Mouse (Mus musculus) midbrain, embryonic 10.5 days (tissue): ENCODE measurements at regions not wholly inside any gene's neighbourhood (a gene's known extent, or its start where the extent isn't known, plus 50 kb on each side); places are given as distances from the start of the nearest gene placed in this dataset.
"Not testable (repeated sequence)": the region's sequence is repeated elsewhere in the genome, so short reads cannot be mapped to it uniquely, and the experiment has no call there.

ENCODE experiments used
- DNase-seq: peaks from one replicate; pipeline ENCODE4 v3.0.0-alpha.2; 2017; ENCODE audit warnings: low spot score
- H3K27ac ChIP-seq: fragments of 300-500 bp; sonication (generic); replicated peaks from 2 replicates; pipeline ENCODE4 v1.5.1; 2016; ENCODE audit warnings: mild to moderate bottlenecking
- H3K27me3 ChIP-seq: fragments of 300-500 bp; sonication (generic); 2 replicates; pipeline ENCODE4 v1.6.1; 2016; ENCODE audit warnings: low read depth, mild to moderate bottlenecking; ENCODE audit not compliant: poor library complexity, severe bottlenecking
- H3K36me3 ChIP-seq: fragments of 300-500 bp; sonication (generic); 2 replicates; pipeline ENCODE4 v1.6.1; 2016; ENCODE audit warnings: mild to moderate bottlenecking, moderate library complexity
- H3K4me1 ChIP-seq: fragments of 300-500 bp; sonication (generic); 2 replicates; pipeline ENCODE4 v1.6.1; 2016
- H3K4me3 ChIP-seq: fragments of 300-500 bp; sonication (generic); 2 replicates; pipeline ENCODE4 v1.5.1; 2016; ENCODE audit warnings: mild to moderate bottlenecking, moderate library complexity
- H3K9me3 ChIP-seq: fragments of 300-500 bp; sonication (generic); replicated peaks from 2 replicates; pipeline ENCODE4 v1.6.1; 2016; ENCODE audit warnings: mild to moderate bottlenecking
- WGBS: fragments of 180-500 bp; shearing (Covaris S2); methylation state at CpG from one replicate; pipeline ENCODE4 v1.1.7; 2016; 5-methylcytosine and 5-hydroxymethylcytosine counted together

GRCm38 (mm10) chr12:113701841-113702240 is 158.1 kb downstream of the Adam6a start:
- H3K36me3 ChIP-seq, H3K27ac ChIP-seq, DNase-seq, H3K4me3 ChIP-seq, H3K27me3 ChIP-seq, H3K4me1 ChIP-seq: not testable (repeated sequence)
- peaks cover 14% of the 10 kb centered on the region; the same call in 1 of the 2 replicates for H3K9me3 ChIP-seq
- 66% methylated on average over 5 of the region's 5 CpGs for WGBS

DNA sequence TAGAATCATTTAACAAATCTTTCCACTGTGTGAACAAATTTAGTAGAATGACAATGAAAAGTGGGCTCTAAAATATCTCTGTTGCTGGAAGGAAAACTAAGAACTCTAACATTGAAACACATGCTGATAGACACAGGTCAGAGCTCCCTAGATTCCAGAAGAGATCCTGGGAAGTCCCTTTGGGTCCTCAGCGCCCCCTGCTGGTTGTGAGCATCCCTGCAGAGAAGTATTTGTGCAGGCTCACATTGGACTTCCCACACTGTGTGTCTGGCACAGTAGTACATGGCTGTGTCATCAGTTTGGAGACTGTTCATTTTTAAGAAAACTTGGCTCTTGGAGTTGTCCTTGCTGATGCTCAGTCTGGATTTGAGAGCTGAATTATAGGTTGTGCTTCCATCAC is 172.7 kb downstream of the Adam6a start:
- not testable (repeated sequence) for H3K4me1 ChIP-seq, DNase-seq

GRCm38 (mm10) chr12:113735847-113736246 is 192.1 kb downstream of the Adam6a start:
- Histone ChIP-seq H3K4me1 (no peaks in the 10 kb centered on the region), H3K4me3 (no peak overlapping the region), H3K27ac (no peak overlapping the region), H3K9me3 (peaks cover 68% of the 10 kb centered on the region), H3K27me3 (no peaks in the 10 kb centered on the region), H3K36me3 (no peaks in the 10 kb centered on the region)
- WGBS = 70% methylated on average over 4 of the region's 4 CpGs
- DNase-seq = no peak

More for the DNA sequence above, 172.7 kb downstream of the Adam6a start:
- H3K36me3 ChIP-seq, H3K27ac ChIP-seq, H3K4me3 ChIP-seq, H3K27me3 ChIP-seq: not testable (repeated sequence)
- 5% methylated on average over 1 of the region's 1 CpGs for WGBS
- peaks cover 49% of the 10 kb centered on the region for H3K9me3 ChIP-seq

GRCm38 (mm10) chr12:113746277-113746676 is 202.6 kb downstream of the Adam6a start:
- Histone ChIP-seq H3K4me1 (no peaks in the 10 kb centered on the region), H3K4me3 (no peak overlapping the region), H3K27me3 (no peaks in the 10 kb centered on the region), H3K27ac (no peak overlapping the region), H3K36me3 (no peaks in the 10 kb centered on the region), H3K9me3 (peaks cover 48% of the 10 kb centered on the region)
- 74% methylated on average over 1 of the region's 1 CpGs for WGBS
- no peak for DNase-seq

DNA sequence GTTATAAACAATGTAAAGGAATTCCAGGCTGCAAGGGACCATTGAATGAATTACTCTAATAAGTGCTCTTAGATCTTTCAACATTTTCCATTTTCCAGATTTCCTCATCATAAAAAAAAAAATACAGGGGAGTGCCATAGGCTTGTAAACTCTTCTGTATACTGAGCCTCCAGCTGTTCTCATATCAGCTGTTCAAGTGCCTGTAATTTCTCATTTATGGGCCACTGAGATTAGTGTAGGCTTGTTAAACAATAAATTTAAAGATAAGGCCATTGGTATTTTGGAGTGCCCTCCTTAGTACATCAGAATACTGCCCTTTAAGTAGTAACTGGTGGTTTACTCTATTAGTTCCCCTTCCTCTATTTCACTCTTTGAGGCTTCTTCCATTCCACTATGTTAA is 204.3 kb downstream of the Adam6a start:
- no peak for DNase-seq
- Histone ChIP-seq H3K4me3 (no peak overlapping the region), H3K27ac (no peak overlapping the region), H3K9me3 (peaks cover 50% of the 10 kb centered on the region), H3K27me3 (no peaks in the 10 kb centered on the region), H3K4me1 (no peaks in the 10 kb centered on the region), H3K36me3 (no peaks in the 10 kb centered on the region)

GRCm38 (mm10) chr12:113769587-113769986 is 225.9 kb downstream of the Adam6a start:
- peaks cover 68% of the 10 kb centered on the region for H3K9me3 ChIP-seq
- no peaks in the 10 kb centered on the region for H3K36me3 ChIP-seq
- WGBS = 61% methylated on average over 1 of the region's 1 CpGs
- H3K27ac ChIP-seq = no peak overlapping the region
- no peak for DNase-seq
- no peaks in the 10 kb centered on the region for H3K4me1 ChIP-seq
- no peak overlapping the region for H3K4me3 ChIP-seq
- no peaks in the 10 kb centered on the region for H3K27me3 ChIP-seq

- not testable (repeated sequence) for H3K4me1 ChIP-seq, H3K27me3 ChIP-seq, H3K4me3 ChIP-seq, H3K27ac ChIP-seq, H3K36me3 ChIP-seq
- peaks cover 19% of the 10 kb centered on the region; the same call in 1 of the 2 replicates for H3K9me3 ChIP-seq
- WGBS = 0% methylated on average over 1 of the region's 1 CpGs
- peak; percentile 11 for DNase-seq
Observed at GRCm38 (mm10) chr12:113795876-113796275, 252.2 kb downstream of the Adam6a start.

GRCm38 (mm10) chr12:113826377-113826776 is 282.7 kb downstream of the Adam6a start:
- H3K36me3 ChIP-seq = no peaks in the 10 kb centered on the region
- no peak overlapping the region for H3K27ac ChIP-seq
- no peaks in the 10 kb centered on the region for H3K27me3 ChIP-seq
- peaks cover 61% of the 10 kb centered on the region for H3K9me3 ChIP-seq
- WGBS = 64% methylated on average over 5 of the region's 5 CpGs
- DNase-seq = no peak
- H3K4me3 ChIP-seq = no peak overlapping the region
- no peaks in the 10 kb centered on the region for H3K4me1 ChIP-seq

DNA sequence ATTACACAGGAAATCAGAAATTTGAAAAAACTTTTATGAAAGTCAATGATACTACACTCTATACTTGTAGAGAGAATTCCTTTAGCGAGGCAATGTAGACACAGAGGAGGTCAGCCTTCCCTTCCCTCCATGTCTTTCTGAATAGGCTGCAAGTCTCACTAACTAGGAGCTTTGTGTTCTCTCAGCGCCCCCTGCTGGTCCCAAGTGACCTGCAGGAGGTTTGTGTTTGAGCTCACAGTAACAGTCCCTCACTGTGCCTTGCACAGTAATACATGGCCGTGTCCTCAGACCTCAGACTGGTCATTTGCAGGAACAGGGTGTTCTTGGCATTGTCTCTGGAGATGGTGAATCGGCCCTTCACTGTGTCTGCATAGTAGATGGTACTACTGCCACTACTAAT is 315.2 kb downstream of the Adam6a start:
- Histone ChIP-seq H3K4me1 (no peaks in the 10 kb centered on the region), H3K27me3 (no peaks in the 10 kb centered on the region), H3K27ac (no peak overlapping the region), H3K36me3 (no peaks in the 10 kb centered on the region), H3K9me3 (peaks cover 52% of the 10 kb centered on the region), H3K4me3 (no peak overlapping the region)
- 53% methylated on average over 4 of the region's 4 CpGs for WGBS
- no peak for DNase-seq

- H3K36me3 ChIP-seq = no peaks in the 10 kb centered on the region
- H3K27me3 ChIP-seq = no peaks in the 10 kb centered on the region
- peaks cover 17% of the 10 kb centered on the region for H3K9me3 ChIP-seq
- H3K4me3 ChIP-seq = no peak overlapping the region
- DNase-seq = no peak
- no peak overlapping the region for H3K27ac ChIP-seq
- no peaks in the 10 kb centered on the region for H3K4me1 ChIP-seq
- WGBS = 28% methylated on average over 2 of the region's 2 CpGs
Observed at GRCm38 (mm10) chr12:113878826-113879225, 335.1 kb downstream of the Adam6a start.

GRCm38 (mm10) chr12:113896152-113896551 is 352.4 kb downstream of the Adam6a start:
- DNase-seq = no peak
- Histone ChIP-seq H3K27ac (no peak overlapping the region), H3K9me3 (peaks cover 34% of the 10 kb centered on the region), H3K36me3 (no peaks in the 10 kb centered on the region), H3K27me3 (no peaks in the 10 kb centered on the region), H3K4me1 (no peaks in the 10 kb centered on the region), H3K4me3 (no peak overlapping the region)
- 40% methylated on average over 4 of the region's 4 CpGs for WGBS

DNA sequence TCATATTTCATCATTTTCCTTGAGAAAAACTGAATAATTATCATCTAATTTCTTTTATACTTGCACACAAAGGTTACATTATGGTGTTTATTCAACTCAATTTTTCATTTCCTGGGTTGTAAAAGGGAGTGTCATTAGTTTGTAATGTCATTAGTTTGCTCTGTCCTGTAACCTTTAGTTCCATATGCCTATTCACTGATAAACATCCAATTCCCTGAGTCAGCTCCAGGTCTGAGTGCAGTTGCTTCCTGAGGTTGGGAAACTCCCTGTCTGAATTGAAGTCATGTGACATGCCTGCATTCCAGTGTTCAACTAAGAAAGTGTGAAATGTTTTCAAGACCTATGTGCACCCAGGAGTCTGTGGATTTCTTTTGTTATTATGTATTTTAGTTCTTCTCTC is 362.8 kb downstream of the Adam6a start:
- Histone ChIP-seq H3K36me3 (no peaks in the 10 kb centered on the region), H3K9me3 (peaks cover 51% of the 10 kb centered on the region), H3K4me3 (no peak overlapping the region), H3K27me3 (no peaks in the 10 kb centered on the region), H3K27ac (no peak overlapping the region), H3K4me1 (no peaks in the 10 kb centered on the region)
- DNase-seq = no peak

- Histone ChIP-seq H3K27ac (no peak overlapping the region), H3K27me3 (no peaks in the 10 kb centered on the region), H3K36me3 (no peaks in the 10 kb centered on the region), H3K4me3 (no peak overlapping the region), H3K9me3 (peaks cover 52% of the 10 kb centered on the region), H3K4me1 (no peaks in the 10 kb centered on the region)
- no peak for DNase-seq
- 81% methylated on average over 1 of the region's 1 CpGs for WGBS
Observed at GRCm38 (mm10) chr12:113907751-113908150, 364.0 kb downstream of the Adam6a start.

DNA sequence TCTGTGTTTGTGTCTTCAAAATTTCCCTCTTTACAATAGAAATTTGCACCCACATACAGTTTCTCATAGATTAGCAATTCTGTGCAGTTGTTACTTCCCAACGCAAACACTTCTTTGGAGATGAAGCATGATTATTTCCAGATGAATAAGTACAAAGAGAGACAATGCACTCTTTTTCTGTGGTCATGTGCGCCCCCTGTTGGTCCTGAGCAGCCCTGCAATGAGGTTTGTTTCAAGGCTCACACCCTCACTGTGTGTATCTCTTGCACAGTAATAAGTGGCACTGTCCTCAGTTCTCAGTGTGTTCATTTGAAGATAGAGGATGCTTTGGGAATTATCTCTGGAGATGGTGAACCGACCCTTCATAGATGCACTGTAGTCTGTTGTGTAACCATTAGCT is 368.1 kb downstream of the Adam6a start:
- 43% methylated on average over 3 of the region's 3 CpGs for WGBS
- Histone ChIP-seq H3K9me3 (peaks cover 53% of the 10 kb centered on the region), H3K4me1 (no peaks in the 10 kb centered on the region), H3K27me3 (no peaks in the 10 kb centered on the region), H3K27ac (no peak overlapping the region), H3K4me3 (no peak overlapping the region), H3K36me3 (no peaks in the 10 kb centered on the region)
- no peak for DNase-seq
